Mouse (Mus musculus) adrenal gland, postnatal 10 days (tissue): ENCODE measurements around the gene Hacd1. TPM values are rescaled to one million over a fixed set of nuclear protein-coding genes. Genes with fewer than 3 reads are reported as not detected.
"Not testable (repeated sequence)": the region's sequence is repeated elsewhere in the genome, so short reads cannot be mapped to it uniquely, and the experiment has no call there.

Source experiments
- DNase-seq: peaks from one replicate; pipeline ENCODE4 v3.0.0; 2021; ENCODE audit warnings: mixed read lengths
- long read RNA-seq, 2 experiments: library from polyadenylated mRNA; stranded (forward); transcript quantifications; one replicate each; pipeline ENCODE4 v2.0.0; 2021
- total RNA-seq, 2 experiments: library from RNA; stranded (reverse); gene quantifications; 2 replicates each; pipeline ENCODE4 v1.2.3; 2021

The Hacd1 gene
- 10 to 100 TPM; 55.1 to 62.3 TPM for total RNA-seq
- long read RNA-seq, experiment 1, partial matches to known transcripts, result 4 of 121 reads
- long read RNA-seq, experiment 1, other reads (novel, unspliced or antisense), result 117 of 121 reads
- long read RNA-seq, experiment 2, partial matches to known transcripts, result 2 of 61 reads
- long read RNA-seq, experiment 2, other reads (novel, unspliced or antisense), result 59 of 61 reads

GRCm38 (mm10) chr2:14055566-14056331 lies at the start of gene Hacd1:
Hacd1 (minus strand) TSS chr2:14056135.
- DNase-seq, result peak; percentile 88

- no peak for DNase-seq
Observed at GRCm38 (mm10) chr2:14103924-14104323, 48.0 kb upstream of the Hacd1 start.

GRCm38 (mm10) chr2:14102603-14103002 lies 46.7 kb upstream of the Hacd1 start:
- no peak for DNase-seq

GRCm38 (mm10) chr2:14100533-14100932 lies 44.6 kb upstream of the Hacd1 start:
- DNase-seq, result no peak

GRCm38 (mm10) chr2:14078527-14078926 lies 22.6 kb upstream of the Hacd1 start:
- not testable (repeated sequence) for DNase-seq

- DNase-seq, result no peak
Observed at GRCm38 (mm10) chr2:14074221-14074901, 18.4 kb upstream of the Hacd1 start.

GRCm38 (mm10) chr2:14073362-14074220 lies 17.7 kb upstream of the Hacd1 start, which contains the start of gene Stam:
Stam (plus strand) TSS chr2:14074098.
- peak; percentile 94 for DNase-seq

- DNase-seq, result no peak
Observed at GRCm38 (mm10) chr2:14073008-14073361, 17.1 kb upstream of the Hacd1 start.

- DNase-seq, result no peak
Observed at GRCm38 (mm10) chr2:14070466-14070865, 14.5 kb upstream of the Hacd1 start.

- DNase-seq, result no peak
Observed at GRCm38 (mm10) chr2:14069027-14069426, 13.1 kb upstream of the Hacd1 start.

- no peak for DNase-seq
Observed at GRCm38 (mm10) chr2:14065704-14066650, 10.0 kb upstream of the Hacd1 start.

GRCm38 (mm10) chr2:14055168-14055565 lies 768 bp downstream of the Hacd1 start:
- peak; percentile 83 for DNase-seq

- no peak for DNase-seq
Observed at GRCm38 (mm10) chr2:14054716-14055115, 1.2 kb downstream of the Hacd1 start.

GRCm38 (mm10) chr2:14054163-14054562 lies 1.8 kb downstream of the Hacd1 start:
- no peak for DNase-seq

GRCm38 (mm10) chr2:14053618-14054017 lies 2.3 kb downstream of the Hacd1 start:
- no peak for DNase-seq

- DNase-seq, result no peak
Observed at GRCm38 (mm10) chr2:14048808-14049207, 7.1 kb downstream of the Hacd1 start.

- DNase-seq, result peak; percentile 77
Observed at GRCm38 (mm10) chr2:14048381-14048780, 7.6 kb downstream of the Hacd1 start.

- DNase-seq, result no peak
Observed at GRCm38 (mm10) chr2:14043577-14044170, 12.3 kb downstream of the Hacd1 start.

GRCm38 (mm10) chr2:14043011-14043410 lies 12.9 kb downstream of the Hacd1 start:
- DNase-seq, result no peak

GRCm38 (mm10) chr2:14041249-14041648 lies 14.7 kb downstream of the Hacd1 start:
- DNase-seq, result no peak

- DNase-seq, result no peak
Observed at GRCm38 (mm10) chr2:14019228-14019627, 36.7 kb downstream of the Hacd1 start.
